Mouse (Mus musculus) hindbrain, embryonic 12.5 days (tissue): ENCODE data around the gene Guca2b. TPM values are rescaled to one million over a fixed set of nuclear protein-coding genes. Genes with fewer than 3 reads are reported as not detected.
"Not testable (repeated sequence)": the region's sequence is repeated elsewhere in the genome, so short reads cannot be mapped to it uniquely, and the experiment has no call there.

Source experiments
- ATAC-seq: fragments of 200-750 bp; cut with Nextera tagmentation; 2 replicates; pipeline ENCODE4 v1.8.0; 2017; ENCODE audit warnings: moderate TSS enrichment; ENCODE audit not compliant: low FRiP score
- H3K27ac ChIP-seq: fragments of 300-500 bp; sonication (generic); 2 replicates; pipeline ENCODE4 v1.5.1; 2016; ENCODE audit warnings: mild to moderate bottlenecking
- H3K27me3 ChIP-seq: fragments of 300-500 bp; sonication (generic); 2 replicates; pipeline ENCODE4 v1.6.1; 2016; ENCODE audit warnings: mild to moderate bottlenecking
- H3K36me3 ChIP-seq: fragments of 300-500 bp; sonication (generic); 2 replicates; pipeline ENCODE4 v1.6.1; 2016; ENCODE audit warnings: mild to moderate bottlenecking
- H3K4me1 ChIP-seq: fragments of 300-500 bp; sonication (generic); 2 replicates; pipeline ENCODE4 v1.6.1; 2016
- H3K4me2 ChIP-seq: fragments of 300-500 bp; sonication (generic); replicated peaks from 2 replicates; pipeline ENCODE4 v1.6.1; 2016; ENCODE audit warnings: mild to moderate bottlenecking
- H3K4me3 ChIP-seq: fragments of 300-500 bp; sonication (generic); 2 replicates; pipeline ENCODE4 v1.5.1; 2016; ENCODE audit warnings: mild to moderate bottlenecking
- H3K9ac ChIP-seq: fragments of 300-500 bp; sonication (generic); 2 replicates; pipeline ENCODE4 v1.6.1; 2016; ENCODE audit warnings: mild to moderate bottlenecking, moderate library complexity
- H3K9me3 ChIP-seq: fragments of 300-500 bp; sonication (generic); replicated peaks from 2 replicates; pipeline ENCODE4 v1.6.1; 2016; ENCODE audit warnings: mild to moderate bottlenecking
- WGBS: fragments of 180-500 bp; shearing (Covaris S2); methylation state at CpG from one replicate; pipeline ENCODE4 v1.1.7; 2016; 5-methylcytosine and 5-hydroxymethylcytosine counted together
- polyA plus RNA-seq: library from polyadenylated mRNA; unstranded; fragments of >200 nt; fragmentation: Nextera tagmentation; extraction: Ambion mirVana; gene quantifications from 2 replicates; pipeline ENCODE4 v1.2.1, GENCODE M21; 2016

Gene Guca2b
- polyA plus RNA-seq, 1 experiment from 2014 or later = not detected

DNA sequence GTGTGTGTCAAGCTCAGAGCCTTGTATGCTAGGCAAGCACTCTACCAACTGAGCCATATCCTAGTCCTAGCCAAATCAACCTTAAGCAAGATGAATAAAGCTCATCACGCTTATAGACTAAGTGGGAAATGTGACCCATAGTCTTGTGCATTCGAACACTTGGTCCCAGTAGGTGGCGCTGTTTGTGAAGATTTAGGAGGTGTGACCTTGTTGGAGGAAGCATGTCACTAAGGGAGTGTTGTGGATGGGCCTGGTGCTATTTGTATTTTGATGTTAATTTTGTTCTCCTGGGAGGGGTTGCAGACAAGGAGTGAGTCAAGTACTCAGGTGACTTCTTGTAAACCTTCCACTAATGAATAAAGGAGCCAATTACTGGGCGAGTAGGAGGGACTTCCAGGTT, 16.1 kb downstream of the Guca2b start:
- no peak overlapping the region for H3K4me2 ChIP-seq
- H3K4me3 ChIP-seq = no peak overlapping the region
- no peaks in the 10 kb centered on the region for H3K27me3 ChIP-seq
- H3K9ac ChIP-seq = no peak overlapping the region
- no peaks in the 10 kb centered on the region; the same call in 1 of the 2 replicates for H3K9me3 ChIP-seq
- no peaks in the 10 kb centered on the region for H3K4me1 ChIP-seq
- no peak for ATAC-seq
- no peak overlapping the region for H3K27ac ChIP-seq
- 85% methylated on average over 4 of the region's 4 CpGs for WGBS
- no peaks in the 10 kb centered on the region for H3K36me3 ChIP-seq

DNA sequence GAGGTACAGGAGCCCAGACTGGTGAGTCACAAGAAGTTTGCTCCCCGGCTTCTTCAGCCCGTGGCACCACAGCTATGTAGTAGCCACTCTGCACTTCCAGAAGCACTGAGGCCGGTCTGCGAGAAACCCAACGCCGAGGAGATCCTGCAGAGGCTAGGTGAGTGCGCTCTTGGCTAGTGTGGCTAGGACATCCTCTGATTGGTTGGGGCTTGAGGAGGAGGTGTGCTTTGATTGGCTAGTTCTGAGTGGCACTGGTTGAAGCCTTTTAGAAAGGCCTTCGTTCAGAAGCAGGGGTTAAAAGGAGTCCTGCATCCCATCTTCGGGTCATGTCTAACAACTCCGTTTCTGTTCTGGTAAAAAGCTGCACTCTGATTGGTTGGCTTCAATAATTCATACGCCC, 20.1 kb downstream of the Guca2b start:
- Histone ChIP-seq H3K27ac (no peak overlapping the region), H3K27me3 (no peaks in the 10 kb centered on the region), H3K9ac (no peak overlapping the region), H3K4me1 (peaks cover 11% of the 10 kb centered on the region), H3K4me3 (no peak overlapping the region), H3K4me2 (no peak overlapping the region), H3K36me3 (no peaks in the 10 kb centered on the region), H3K9me3 (no peaks in the 10 kb centered on the region; the same call in 1 of the 2 replicates)
- no peak for ATAC-seq
- 54% methylated on average over 11 of the region's 11 CpGs for WGBS

DNA sequence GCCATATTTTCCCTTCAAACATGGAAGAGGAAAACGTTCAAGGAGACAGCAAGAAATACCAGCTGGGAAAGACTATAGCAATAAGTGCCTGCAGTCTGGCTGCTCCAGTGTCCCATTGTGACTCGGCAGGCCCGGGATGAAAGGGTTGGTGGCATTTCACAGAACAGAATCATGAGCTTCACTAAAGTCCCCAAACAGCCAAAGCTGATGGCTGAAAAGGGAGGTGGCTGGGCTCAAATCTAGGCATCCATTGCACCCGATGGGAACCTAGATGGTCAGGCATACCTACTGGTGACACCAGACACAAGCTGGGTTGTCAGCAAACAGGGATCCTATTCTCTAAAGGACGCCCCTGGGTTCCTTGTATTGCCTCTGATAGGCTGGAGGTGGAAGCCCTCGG, 20.8 kb downstream of the Guca2b start:
- WGBS = 81% methylated on average over 6 of the region's 6 CpGs
- Histone ChIP-seq H3K4me1 (peaks cover 18% of the 10 kb centered on the region), H3K36me3 (no peaks in the 10 kb centered on the region), H3K4me3 (no peak overlapping the region), H3K9ac (no peak overlapping the region), H3K4me2 (no peak overlapping the region), H3K9me3 (no peaks in the 10 kb centered on the region; the same call in 1 of the 2 replicates), H3K27ac (no peak overlapping the region), H3K27me3 (no peaks in the 10 kb centered on the region)
- ATAC-seq = no peak

DNA sequence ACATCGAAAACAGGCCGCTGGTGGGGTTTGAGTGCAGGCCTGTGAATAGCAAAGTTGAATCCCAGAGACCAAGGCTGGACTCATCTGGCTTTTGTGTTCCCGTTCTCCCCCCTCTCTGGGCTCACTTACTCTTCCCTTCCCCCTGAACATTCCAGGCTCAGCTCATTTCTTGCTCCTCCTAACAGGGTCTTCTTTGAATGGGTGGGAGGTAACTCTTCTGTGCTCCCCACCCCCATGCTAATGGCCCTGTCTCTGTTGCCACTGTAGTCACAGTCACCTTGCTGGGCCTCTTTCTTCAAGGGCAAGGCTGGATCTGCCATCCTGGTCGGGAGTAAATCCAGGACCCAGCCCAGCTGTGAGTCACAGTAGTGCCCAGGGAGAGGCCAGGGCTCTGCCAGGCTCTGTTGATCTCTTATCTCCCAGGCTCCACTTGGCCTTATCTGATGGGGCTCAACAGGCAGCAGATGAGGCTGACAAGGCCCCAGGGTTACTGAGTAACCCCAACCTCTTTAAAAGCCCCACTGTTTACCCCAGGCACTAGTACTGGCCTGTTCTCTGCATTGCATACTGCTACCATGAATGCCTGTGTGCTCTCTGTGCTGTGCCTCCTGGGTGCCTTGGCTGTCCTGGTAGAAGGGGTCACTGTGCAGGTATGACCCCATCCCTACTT, 21.4 kb downstream of the Guca2b start, which contains the start of gene Guca2a:
Guca2a (plus strand) TSS at position 529 of the 670 bp plus-strand sequence.
- 78% methylated on average over 4 of the region's 4 CpGs for whole genome bisulfite sequencing
- no peak within 1 kb of the TSS for H3K9ac ChIP-seq
- H3K27ac ChIP-seq = no peak within 1 kb of the TSS
- no peaks in the 10 kb centered on the region for H3K27me3 ChIP-seq
- H3K4me2 ChIP-seq = no peak within 1 kb of the TSS
- H3K36me3 ChIP-seq = no peaks in the 10 kb centered on the region
- ATAC-seq = no peak
- H3K4me1 ChIP-seq = peaks cover 25% of the 10 kb centered on the region
- H3K4me3 ChIP-seq = no peak within 1 kb of the TSS
- no peaks in the 10 kb centered on the region for H3K9me3 ChIP-seq

DNA sequence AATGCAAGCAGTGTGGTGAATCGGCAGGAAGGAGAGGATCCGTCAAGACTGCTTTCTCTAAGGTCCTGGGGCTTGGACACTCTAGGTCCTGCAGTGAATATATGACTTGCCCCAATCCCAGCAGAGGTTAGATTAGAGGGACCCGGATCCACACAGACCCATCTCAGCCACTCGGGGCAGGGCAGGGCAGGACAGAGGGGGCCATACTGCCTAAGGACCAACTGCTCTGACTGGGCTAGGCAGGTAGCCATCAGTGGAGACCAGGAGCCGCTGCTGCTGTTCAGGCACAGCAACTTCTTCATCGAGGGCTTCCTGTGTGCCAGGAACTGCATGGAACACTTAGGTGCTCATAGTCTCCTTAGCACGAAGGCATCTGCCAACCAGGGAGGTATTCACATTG, 22.0 kb downstream of the Guca2b start:
- no peak for ATAC-seq
- Histone ChIP-seq H3K27me3 (no peaks in the 10 kb centered on the region), H3K27ac (no peak overlapping the region), H3K9ac (no peak overlapping the region), H3K4me2 (no peak overlapping the region), H3K9me3 (no peaks in the 10 kb centered on the region), H3K4me1 (peaks cover 29% of the 10 kb centered on the region), H3K4me3 (no peak overlapping the region), H3K36me3 (no peaks in the 10 kb centered on the region)
- WGBS = 85% methylated on average over 7 of the region's 7 CpGs

DNA sequence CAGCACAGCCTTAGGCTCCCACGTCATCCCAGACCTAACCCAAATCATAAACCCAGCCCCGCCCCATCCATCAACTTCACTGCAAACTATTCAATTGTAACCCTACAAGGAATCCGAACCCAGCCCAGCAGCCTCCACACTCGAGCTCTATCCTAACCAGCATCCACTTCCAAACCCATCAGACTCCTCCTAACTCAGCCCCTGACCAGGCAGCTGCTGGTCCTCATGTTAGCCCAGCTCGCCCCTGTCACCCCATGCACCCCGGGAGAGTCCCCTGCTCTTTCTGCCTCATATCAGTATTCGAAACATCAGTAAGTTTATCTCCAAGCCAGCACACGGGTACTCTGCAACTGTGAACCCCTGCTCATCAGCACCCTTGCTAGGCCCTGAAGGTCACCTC, 23.1 kb downstream of the Guca2b start:
- H3K4me3 ChIP-seq = no peak overlapping the region
- H3K36me3 ChIP-seq = no peaks in the 10 kb centered on the region
- WGBS = 83% methylated on average over 8 of the region's 8 CpGs
- no peak overlapping the region for H3K27ac ChIP-seq
- H3K27me3 ChIP-seq = no peaks in the 10 kb centered on the region
- peaks cover 30% of the 10 kb centered on the region for H3K4me1 ChIP-seq
- H3K4me2 ChIP-seq = no peak overlapping the region
- H3K9ac ChIP-seq = no peak overlapping the region
- ATAC-seq = no peak
- H3K9me3 ChIP-seq = no peaks in the 10 kb centered on the region

DNA sequence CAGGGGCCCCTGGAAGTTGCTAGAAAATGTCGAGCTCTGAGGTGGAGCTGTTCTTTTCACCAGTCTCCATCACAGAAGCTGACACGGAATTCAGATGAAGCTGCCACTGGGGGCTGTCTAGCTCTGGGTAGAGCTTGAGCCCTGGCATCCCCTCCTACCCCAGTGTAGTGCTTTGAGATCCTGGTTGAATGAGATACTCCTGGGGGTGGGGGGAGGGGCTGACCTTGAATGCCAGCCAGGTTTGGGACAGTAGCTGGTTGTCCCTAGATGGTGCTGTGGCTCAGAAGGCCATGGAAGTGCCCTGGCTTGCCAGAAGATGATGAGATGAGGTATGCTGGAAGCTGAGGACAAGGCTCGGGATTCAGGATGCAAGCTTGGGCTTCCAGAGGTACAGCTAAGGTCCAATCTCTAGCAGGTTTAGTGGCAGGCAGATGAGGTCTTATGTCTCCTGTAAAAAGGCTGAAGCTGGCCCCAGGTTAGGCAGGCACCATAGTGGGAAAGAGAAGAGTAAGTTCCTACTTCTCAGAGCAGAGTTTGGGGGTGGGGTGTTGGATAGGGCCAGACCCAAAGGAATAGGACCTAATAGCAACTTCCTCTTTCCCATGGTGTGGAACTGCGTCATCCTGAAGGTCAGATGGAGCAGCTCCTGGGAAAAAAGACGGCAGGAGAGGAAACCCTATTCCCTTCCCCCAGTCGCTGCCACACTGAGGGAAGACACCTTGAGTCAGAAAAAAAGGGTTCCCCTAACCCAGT, 23.7 kb downstream of the Guca2b start:
- 67% methylated on average over 6 of the region's 6 CpGs for WGBS
- H3K27me3 ChIP-seq = no peaks in the 10 kb centered on the region
- no peak overlapping the region for H3K4me3 ChIP-seq
- peaks cover 2% of the 10 kb centered on the region; the same call in 1 of the 2 replicates for H3K36me3 ChIP-seq
- ATAC-seq = no peak
- H3K4me2 ChIP-seq = no peak overlapping the region
- H3K27ac ChIP-seq = no peak overlapping the region
- no peak overlapping the region for H3K9ac ChIP-seq
- H3K4me1 ChIP-seq = peaks cover 30% of the 10 kb centered on the region
- no peaks in the 10 kb centered on the region for H3K9me3 ChIP-seq

DNA sequence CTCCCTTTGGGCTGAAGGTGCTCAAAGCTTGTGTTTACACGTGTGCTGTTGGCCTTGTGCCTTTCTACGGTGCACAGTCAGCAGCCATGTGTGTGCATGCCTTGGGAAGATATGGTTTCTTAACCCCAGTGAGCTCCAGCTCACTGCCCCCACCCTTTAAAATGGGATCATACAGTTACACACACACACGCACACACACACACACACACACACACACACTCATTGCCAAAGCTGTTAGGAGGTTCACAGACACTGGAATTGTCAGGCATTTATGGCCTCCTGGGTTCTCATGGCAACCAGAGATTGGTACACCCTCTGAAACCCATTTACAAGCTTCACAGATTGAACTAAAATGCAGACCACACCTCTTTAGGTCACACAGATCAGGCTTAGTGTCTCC, 24.8 kb downstream of the Guca2b start:
- Histone ChIP-seq H3K36me3 (peaks cover 12% of the 10 kb centered on the region), H3K27ac (no peak overlapping the region), H3K27me3 (no peaks in the 10 kb centered on the region), H3K9ac (no peak overlapping the region), H3K4me3 (no peak overlapping the region), H3K4me1 (peaks cover 30% of the 10 kb centered on the region), H3K9me3 (no peaks in the 10 kb centered on the region), H3K4me2 (no peak overlapping the region)
- 82% methylated on average over 3 of the region's 3 CpGs for WGBS
- no peak for ATAC-seq

DNA sequence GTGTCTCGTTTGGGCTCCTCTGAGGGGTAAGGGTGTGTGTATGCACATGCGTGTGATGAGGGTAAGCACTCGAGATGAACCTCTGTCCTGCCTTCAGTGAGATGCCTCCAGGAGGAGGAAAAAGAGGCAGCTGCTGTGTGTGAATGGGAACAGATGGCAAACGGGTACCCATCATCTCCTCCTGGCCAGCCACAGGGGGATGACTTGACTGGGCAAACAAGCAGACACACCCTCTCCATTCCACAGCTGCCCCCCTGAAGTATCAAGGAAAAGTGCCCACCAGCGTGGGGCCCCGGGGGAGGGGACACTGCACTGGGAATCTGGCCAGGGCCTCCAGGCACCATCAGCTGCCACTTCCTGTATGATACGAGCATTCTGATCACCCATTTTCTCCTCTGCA, 25.4 kb downstream of the Guca2b start:
- 51% methylated on average over 7 of the region's 7 CpGs for WGBS
- no peaks in the 10 kb centered on the region for H3K27me3 ChIP-seq
- no peak overlapping the region for H3K4me3 ChIP-seq
- H3K4me1 ChIP-seq = peaks cover 30% of the 10 kb centered on the region
- H3K27ac ChIP-seq = peak overlapping the region; percentile 48
- H3K9me3 ChIP-seq = no peaks in the 10 kb centered on the region
- H3K36me3 ChIP-seq = peaks cover 13% of the 10 kb centered on the region
- H3K4me2 ChIP-seq = no peak overlapping the region
- peak; percentile 54 for ATAC-seq
- no peak overlapping the region for H3K9ac ChIP-seq

DNA sequence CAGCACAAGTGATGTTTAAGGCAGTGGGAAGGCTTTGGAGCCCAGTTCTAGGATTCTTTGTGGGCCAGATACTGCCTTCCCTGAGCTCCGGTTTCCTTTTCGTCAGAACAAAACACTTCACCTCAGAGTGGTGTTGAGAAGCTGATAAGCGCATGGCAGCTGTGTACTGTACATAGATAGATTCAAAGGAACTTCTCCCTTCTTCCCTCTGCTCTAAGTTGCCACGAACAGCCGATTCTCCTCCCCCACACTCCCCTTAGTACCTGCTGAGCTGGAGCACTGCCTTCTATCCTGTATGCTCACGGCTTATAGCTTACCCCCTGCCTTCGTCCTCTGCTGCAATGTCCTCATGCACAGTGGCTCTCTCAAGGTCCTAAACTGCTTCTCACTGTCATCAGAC, 26.0 kb downstream of the Guca2b start:
- no peaks in the 10 kb centered on the region for H3K27me3 ChIP-seq
- H3K36me3 ChIP-seq = peaks cover 13% of the 10 kb centered on the region
- no peak overlapping the region for H3K4me2 ChIP-seq
- no peak for ATAC-seq
- no peak overlapping the region for H3K4me3 ChIP-seq
- WGBS = 73% methylated on average over 7 of the region's 7 CpGs
- peaks cover 30% of the 10 kb centered on the region for H3K4me1 ChIP-seq
- peak overlapping the region; percentile 48 for H3K27ac ChIP-seq
- H3K9me3 ChIP-seq = no peaks in the 10 kb centered on the region
- H3K9ac ChIP-seq = no peak overlapping the region

DNA sequence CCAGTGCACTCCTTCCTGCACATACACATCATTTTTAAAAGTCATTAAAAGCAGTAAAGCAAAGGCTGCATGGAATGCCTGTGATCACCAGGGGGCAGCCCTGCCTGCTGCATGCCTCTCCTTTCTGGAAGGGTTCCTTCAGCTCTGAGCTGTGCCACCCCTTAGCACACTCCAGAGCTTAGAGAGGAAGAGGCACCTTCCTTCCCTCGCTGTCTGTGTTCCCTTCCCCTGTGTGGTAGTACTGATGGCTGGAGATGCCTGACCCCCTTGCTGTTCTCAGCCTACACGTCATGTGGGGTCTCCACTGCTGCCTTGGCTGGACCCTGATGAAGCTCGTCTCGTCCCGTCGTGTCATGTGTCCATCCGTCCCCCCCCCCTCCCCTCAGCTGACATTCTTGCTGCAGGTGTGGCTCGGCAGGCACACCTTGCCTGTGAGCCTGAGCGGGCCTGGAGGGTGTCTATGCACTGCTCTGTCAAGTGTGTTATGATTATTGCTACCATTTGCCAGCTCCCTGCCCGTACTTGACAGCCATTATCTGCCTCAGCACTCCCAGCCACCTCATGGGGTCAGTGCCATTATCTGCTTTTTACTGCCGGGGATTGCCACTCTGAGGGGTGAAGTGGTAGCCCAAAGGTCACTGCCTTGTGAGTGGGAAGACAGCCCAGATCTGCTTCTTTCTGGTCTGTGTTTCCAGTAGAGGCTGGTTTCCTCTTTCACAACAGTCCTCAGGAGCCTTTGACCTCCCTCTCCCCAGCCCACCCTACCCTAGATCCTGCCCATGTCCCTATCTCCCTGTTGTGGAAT, 27.4 kb downstream of the Guca2b start:
- Histone ChIP-seq H3K4me1 (peaks cover 29% of the 10 kb centered on the region), H3K9ac (no peak overlapping the region), H3K27ac (no peak overlapping the region), H3K4me3 (no peak overlapping the region), H3K4me2 (no peak overlapping the region), H3K36me3 (peaks cover 15% of the 10 kb centered on the region), H3K9me3 (no peaks in the 10 kb centered on the region), H3K27me3 (no peaks in the 10 kb centered on the region)
- 81% methylated on average over 11 of the region's 11 CpGs for WGBS
- peak; percentile 46; the same call in 1 of the 2 replicates for ATAC-seq

DNA sequence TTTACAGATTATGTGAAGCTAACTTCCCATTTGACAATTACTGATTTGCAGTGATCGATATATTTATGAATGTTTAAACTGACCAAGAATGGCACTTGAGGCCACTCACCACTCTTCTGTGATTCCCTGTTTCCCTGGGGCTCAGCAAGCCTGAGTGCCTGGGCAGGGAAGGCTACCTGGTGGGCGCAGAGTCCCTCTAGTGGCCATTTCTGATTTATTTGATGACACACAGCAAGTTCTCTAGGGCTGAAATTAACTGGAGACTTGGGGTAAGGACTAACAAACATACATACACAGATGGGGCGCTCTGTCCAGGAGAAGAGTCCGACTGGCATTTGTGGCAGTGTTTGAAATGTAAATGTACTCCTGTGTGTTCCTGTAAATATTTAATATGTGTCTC, 30.4 kb downstream of the Guca2b start:
- H3K9ac ChIP-seq, H3K9me3 ChIP-seq, H3K27ac ChIP-seq, H3K4me3 ChIP-seq, H3K4me2 ChIP-seq, ATAC-seq, H3K27me3 ChIP-seq: not testable (repeated sequence)
- peaks cover 29% of the 10 kb centered on the region for H3K36me3 ChIP-seq
- WGBS = 81% methylated on average over 4 of the region's 4 CpGs
- peaks cover 16% of the 10 kb centered on the region for H3K4me1 ChIP-seq
